Mouse (Mus musculus) heart, postnatal 0 days (tissue): ENCODE measurements around the gene Syt9. TPM values are rescaled to one million over a fixed set of nuclear protein-coding genes. Genes with fewer than 3 reads are reported as not detected.

ENCODE experiments used
- ATAC-seq: fragments of 200-750 bp; cut with Nextera tagmentation; 2 replicates; pipeline ENCODE4 v1.8.0; 2017; ENCODE audit warnings: low read depth, moderate number of reproducible peaks, moderate library complexity; ENCODE audit not compliant: insufficient read depth
- DNase-seq: peaks from one replicate; pipeline ENCODE4 v3.0.0-alpha.2; 2016; ENCODE audit warnings: low spot score
- H3K27ac ChIP-seq: fragments of 300-500 bp; sonication (generic); 2 replicates; pipeline ENCODE4 v1.5.1; 2014; ENCODE audit warnings: low read depth, mild to moderate bottlenecking
- H3K27me3 ChIP-seq: fragments of 300-500 bp; sonication (generic); 2 replicates; pipeline ENCODE4 v1.6.1; 2014; ENCODE audit warnings: low read length, mixed read lengths; ENCODE audit not compliant: control insufficient read depth, insufficient read depth
- H3K36me3 ChIP-seq: fragments of 300-500 bp; sonication (generic); replicated peaks from 2 replicates; pipeline ENCODE4 v1.6.1; 2014; ENCODE audit warnings: low read length, mixed read lengths; ENCODE audit not compliant: control insufficient read depth, insufficient read depth
- H3K4me1 ChIP-seq: fragments of 300-500 bp; sonication (generic); 2 replicates; pipeline ENCODE4 v1.6.1; 2014; ENCODE audit warnings: antibody characterized with exemption; ENCODE audit not compliant: control insufficient read depth, insufficient read depth
- H3K4me2 ChIP-seq: fragments of 300-500 bp; sonication (generic); 2 replicates; pipeline ENCODE4 v1.6.1; 2014; ENCODE audit warnings: low read depth, mild to moderate bottlenecking, low read length, moderate library complexity
- H3K4me3 ChIP-seq: fragments of 300-500 bp; sonication (generic); 2 replicates; pipeline ENCODE4 v1.5.1; 2014; ENCODE audit warnings: low read depth, low read length
- H3K9ac ChIP-seq: fragments of 300-500 bp; sonication (generic); replicated peaks from 2 replicates; pipeline ENCODE4 v1.6.1; 2014; ENCODE audit warnings: low read depth, low read length, mixed read lengths
- H3K9me3 ChIP-seq: fragments of 300-500 bp; sonication (generic); replicated peaks from 2 replicates; pipeline ENCODE4 v1.6.1; 2016; ENCODE audit warnings: low read length; ENCODE audit not compliant: control insufficient read depth
- CTCF ChIP-seq: IDR thresholded peaks from 2 replicates; pipeline ENCODE4 v1.5.1; 2016; ENCODE audit warnings: antibody characterized with exemption, control low read depth, low read depth
- EP300 ChIP-seq: IDR thresholded peaks from 2 replicates; pipeline ENCODE4 v1.6.1; 2016; ENCODE audit warnings: antibody characterized with exemption, low read depth
- WGBS: fragments of 180-500 bp; shearing (Covaris S2); extraction: QIAGEN DNeasy Blood & Tissue Kit; methylation state at CpG from one replicate; pipeline ENCODE4 v1.1.7; 2014; 5-methylcytosine and 5-hydroxymethylcytosine counted together
- polyA plus RNA-seq: library from polyadenylated mRNA; unstranded; fragments of >200 nt; fragmentation: Nextera tagmentation; extraction: Ambion mirVana; gene quantifications from 2 replicates; pipeline ENCODE4 v1.2.1, GENCODE M21; 2015
- total RNA-seq: library from RNA; depleted of rRNA; stranded (reverse); fragments of >200 nt; gene quantifications from 2 replicates; pipeline ENCODE4 v1.2.3, GENCODE M21; 2014; ENCODE audit warnings: low replicate concordance

Gene Syt9
- total and polyA plus RNA-seq, 2 experiments from 2014 or later, result 0.07 TPM; not detected in 1

- no peaks in the 10 kb centered on the region for H3K27me3 ChIP-seq
- no peak overlapping the region for H3K9ac ChIP-seq
- ATAC-seq, result no peak
- no peaks in the 10 kb centered on the region for H3K4me1 ChIP-seq
- DNase-seq, result no peak
- no peaks in the 10 kb centered on the region for H3K36me3 ChIP-seq
- no peak overlapping the region for H3K27ac ChIP-seq
- no peak overlapping the region for H3K4me3 ChIP-seq
- no peaks in the 10 kb centered on the region for H3K9me3 ChIP-seq
- H3K4me2 ChIP-seq, result no peak overlapping the region
- 64% methylated on average over 1 of the region's 1 CpGs for WGBS
- no peak for TF ChIP-seq EP300
- TF ChIP-seq CTCF, result no peak
Observed at GRCm38 (mm10) chr7:107349201-107349600, 21.3 kb upstream of the Syt9 start.

- 81% methylated on average over 3 of the region's 3 CpGs for WGBS
- no peaks in the 10 kb centered on the region for H3K9me3 ChIP-seq
- H3K36me3 ChIP-seq, result no peaks in the 10 kb centered on the region
- TF ChIP-seq EP300, result no peak
- TF ChIP-seq CTCF, result no peak
- H3K27me3 ChIP-seq, result no peaks in the 10 kb centered on the region
- no peak overlapping the region for H3K9ac ChIP-seq
- H3K4me1 ChIP-seq, result no peaks in the 10 kb centered on the region
- ATAC-seq (no peak), DNase-seq (no peak)
- H3K4me3 ChIP-seq, result no peak overlapping the region
- H3K27ac ChIP-seq, result no peak overlapping the region
- H3K4me2 ChIP-seq, result no peak overlapping the region
Observed at GRCm38 (mm10) chr7:107362153-107362552, 8.4 kb upstream of the Syt9 start.

- DNase-seq (no peak), ATAC-seq (no peak)
- H3K9ac ChIP-seq, result no peak overlapping the region
- no peak overlapping the region for H3K4me3 ChIP-seq
- H3K4me2 ChIP-seq, result no peak overlapping the region
- H3K27me3 ChIP-seq, result no peaks in the 10 kb centered on the region
- H3K36me3 ChIP-seq, result no peaks in the 10 kb centered on the region
- TF ChIP-seq EP300 (no peak), CTCF (no peak)
- no peak overlapping the region for H3K27ac ChIP-seq
- no peaks in the 10 kb centered on the region for H3K4me1 ChIP-seq
- no peaks in the 10 kb centered on the region for H3K9me3 ChIP-seq
- WGBS, result 57% methylated on average over 3 of the region's 3 CpGs
Observed at GRCm38 (mm10) chr7:107362634-107363033, 7.9 kb upstream of the Syt9 start.

- ATAC-seq, result no peak
- DNase-seq, result no peak
- WGBS, result 4% methylated on average over 45 of the region's 45 CpGs
- no peaks in the 10 kb centered on the region for H3K36me3 ChIP-seq
- H3K4me3 ChIP-seq, result peak overlapping the region; percentile 60
- H3K4me1 ChIP-seq, result peaks cover 5% of the 10 kb centered on the region; the same call in 1 of the 2 replicates
- H3K27me3 ChIP-seq, result peaks cover 54% of the 10 kb centered on the region
- no peaks in the 10 kb centered on the region for H3K9me3 ChIP-seq
- H3K4me2 ChIP-seq, result peak overlapping the region; percentile 83
- no peak overlapping the region for H3K27ac ChIP-seq
- TF ChIP-seq CTCF (no peak), EP300 (no peak)
- H3K9ac ChIP-seq, result no peak overlapping the region; the same call in 1 of the 2 replicates
Observed at GRCm38 (mm10) chr7:107371126-107371920, 795 bp downstream of the Syt9 start.

- TF ChIP-seq EP300 (no peak), CTCF (no peak)
- Histone ChIP-seq H3K4me1 (no peaks in the 10 kb centered on the region), H3K27me3 (no peaks in the 10 kb centered on the region), H3K36me3 (no peaks in the 10 kb centered on the region), H3K4me2 (no peak overlapping the region), H3K27ac (no peak overlapping the region), H3K9me3 (no peaks in the 10 kb centered on the region), H3K4me3 (no peak overlapping the region), H3K9ac (no peak overlapping the region)
- 72% methylated on average over 5 of the region's 5 CpGs for WGBS
- DNase-seq, result no peak
- ATAC-seq, result no peak
Observed at GRCm38 (mm10) chr7:107380562-107380961, 10.0 kb downstream of the Syt9 start.

GRCm38 (mm10) chr7:107389604-107390003 is 19.1 kb downstream of the Syt9 start:
- no peaks in the 10 kb centered on the region for H3K36me3 ChIP-seq
- no peaks in the 10 kb centered on the region for H3K9me3 ChIP-seq
- no peaks in the 10 kb centered on the region for H3K27me3 ChIP-seq
- H3K9ac ChIP-seq, result no peak overlapping the region
- no peaks in the 10 kb centered on the region for H3K4me1 ChIP-seq
- no peak for DNase-seq
- H3K4me2 ChIP-seq, result no peak overlapping the region
- no peak overlapping the region for H3K4me3 ChIP-seq
- TF ChIP-seq EP300 (no peak), CTCF (no peak)
- H3K27ac ChIP-seq, result no peak overlapping the region
- ATAC-seq, result no peak
